ENCODE assay signal across 27 mouse cellular contexts in genomic region chr6:92388681-92389080, GRCm38 (mm10).
DNase-seq lines count a peak whose midpoint lies in the region.
"Had no signal": no experiment of that assay in that cellular context is flagged by ENCODE, and none has a peak within 500 bp of the region (broad histone marks: within the 10 kb centered on the region; RNA-seq: fewer than 3 reads in every experiment).

No protein-coding gene starts in this region.

- H3K36me3 ChIP-seq in heart, embryonic 10.5 days = no peaks in the 10 kb centered on the region
- H3K36me3 ChIP-seq: embryonic facial prominence, embryonic 13.5 days; forebrain, embryonic 10.5 days; forebrain, embryonic 15.5 days; heart, embryonic 12.5 days; intestine, embryonic 15.5 days; limb, embryonic 12.5 days had no signal

- 0 out of 2 replicates have a peak, but pooled peaks cover 4% of the 10 kb centered on the region for H3K4me1 ChIP-seq in heart, embryonic 10.5 days
- H3K4me1 ChIP-seq: embryonic facial prominence, embryonic 13.5 days; forebrain, embryonic 10.5 days; forebrain, embryonic 15.5 days; intestine, embryonic 15.5 days had no signal

- H3K9me3 ChIP-seq in heart, embryonic 10.5 days = no peaks in the 10 kb centered on the region
- H3K9me3 ChIP-seq: embryonic facial prominence, embryonic 13.5 days; forebrain, embryonic 10.5 days; forebrain, embryonic 15.5 days; heart, embryonic 12.5 days; intestine, embryonic 15.5 days; limb, embryonic 12.5 days had no signal

- DNase-seq in heart, adult 11 months = peak; percentile 92
- DNase-seq in heart, embryonic 10.5 days (ENCODE audit: low spot score) = no peak
- DNase-seq in kidney, postnatal 14 days = peak; percentile 5
- DNase-seq in kidney, postnatal 36 days = no peak
- peak; percentile 36 for DNase-seq in lung, postnatal 10 days
- no peak for DNase-seq in lung, postnatal 25 days (ENCODE audit: low spot score)
- DNase-seq in thymus, postnatal 10 days (ENCODE audit: low spot score in 2 of 2) = no peak
- DNase-seq: adrenal gland, adult 2 months; adrenal gland, postnatal 36 days; B cell, adult 2 months; cerebellum, adult 18-20 months; cerebellum, postnatal 14 days; kidney, adult 9 months; kidney, postnatal 25 days; liver, postnatal 0 days; right cerebral cortex, postnatal 25 days; spleen, adult 18-20 months; thymus, adult 2 months; thymus, postnatal 4 days had no signal

- no peaks in the 10 kb centered on the region for H3K27me3 ChIP-seq in heart, embryonic 10.5 days (ENCODE audit: insufficient read depth, poor library complexity, severe bottlenecking)
- H3K27me3 ChIP-seq: embryonic facial prominence, embryonic 13.5 days; forebrain, embryonic 15.5 days; heart, embryonic 12.5 days; intestine, embryonic 15.5 days; limb, embryonic 12.5 days had no signal

- no peak overlapping the region for H3K4me3 ChIP-seq in heart, embryonic 10.5 days
- H3K4me3 ChIP-seq: embryonic facial prominence, embryonic 13.5 days; forebrain, embryonic 10.5 days; forebrain, embryonic 15.5 days; heart, embryonic 12.5 days; intestine, embryonic 15.5 days; layer of hippocampus, adult 2 months; left cerebral cortex, adult 2 months; limb, embryonic 12.5 days had no signal

- no peak overlapping the region for H3K27ac ChIP-seq in heart, embryonic 10.5 days
- H3K27ac ChIP-seq: embryonic facial prominence, embryonic 13.5 days; forebrain, embryonic 10.5 days; forebrain, embryonic 15.5 days; intestine, embryonic 15.5 days; layer of hippocampus, adult 2 months; left cerebral cortex, adult 2 months; limb, embryonic 12.5 days had no signal

- WGBS in heart, embryonic 10.5 days = 73% methylated on average over 5 of the region's 5 CpGs

Comparison
In these comparisons a context has a peak if more than half of its experiments do, and no peak if none do; other contexts are left out.
1. DNase-seq: peak in heart, adult 11 months (single experiment), kidney, postnatal 14 days (single experiment) and lung, postnatal 10 days (single experiment); none in heart, embryonic 10.5 days (single experiment), kidney, postnatal 36 days (0 of 2), lung, postnatal 25 days (single experiment) and thymus, postnatal 10 days (0 of 2).